Mouse (Mus musculus) liver, adult 2 months (tissue): ENCODE data around the gene Nrxn3. TPM values are rescaled to one million over a fixed set of nuclear protein-coding genes. Genes with fewer than 3 reads are reported as not detected.

Experiments
- DNase-seq: peaks from one replicate; pipeline ENCODE4 v3.0.0-alpha.2; 2011; ENCODE audit warnings: low read depth, low spot score; ENCODE audit errors: extremely low read depth
- H3K27ac ChIP-seq: fragments of 200-500 bp; replicated peaks from 2 replicates; pipeline ENCODE4 v1.5.1; 2012; ENCODE audit warnings: low read depth, mild to moderate bottlenecking, control low read depth, inconsistent platforms, low read length; ENCODE audit not compliant: insufficient read depth
- H3K27me3 ChIP-seq: fragments of 200-500 bp; 2 replicates; pipeline ENCODE4 v1.6.1; 2012; ENCODE audit warnings: mild to moderate bottlenecking, moderate library complexity, low read length, inconsistent platforms; ENCODE audit not compliant: control insufficient read depth, insufficient read depth
- H3K36me3 ChIP-seq: fragments of 200-500 bp; 2 replicates; pipeline ENCODE4 v1.6.1; 2012; ENCODE audit warnings: low read length, inconsistent platforms; ENCODE audit not compliant: control insufficient read depth, insufficient read depth
- H3K4me1 ChIP-seq: fragments of 200-500 bp; 2 replicates; pipeline ENCODE4 v1.6.1; 2011; ENCODE audit warnings: low read length; ENCODE audit not compliant: control insufficient read depth, insufficient read depth
- H3K4me3 ChIP-seq: fragments of 200-500 bp; 2 replicates; pipeline ENCODE4 v1.5.1; 2011; ENCODE audit warnings: low read depth, mild to moderate bottlenecking, control low read depth, low read length, moderate library complexity; ENCODE audit not compliant: insufficient read depth
- H3K79me2 ChIP-seq: fragments of 200-500 bp; 2 replicates; pipeline ENCODE4 v1.6.1; 2012; ENCODE audit warnings: inconsistent platforms, mild to moderate bottlenecking, low read length, moderate library complexity; ENCODE audit not compliant: control insufficient read depth, insufficient read depth
- H3K9ac ChIP-seq: fragments of 200-500 bp; 2 replicates; pipeline ENCODE4 v1.6.1; 2012; ENCODE audit warnings: low read depth, mild to moderate bottlenecking, control low read depth, inconsistent platforms, low read length
- CTCF ChIP-seq: fragments of 200-500 bp; IDR thresholded peaks from 2 replicates; pipeline ENCODE4 v1.5.1; 2011; ENCODE audit warnings: low read depth, low read length, control low read depth
- POLR2A ChIP-seq: fragments of 200-500 bp; IDR thresholded peaks from 2 replicates; pipeline ENCODE4 v1.6.1; 2011; ENCODE audit warnings: low read length, control low read depth; ENCODE audit not compliant: insufficient read depth; ENCODE audit errors: extremely low read depth
- WGBS: fragments of 180-500 bp; shearing (Covaris S2); methylation state at CpG from one replicate; pipeline ENCODE4 v1.1.7; 2018; 5-methylcytosine and 5-hydroxymethylcytosine counted together
- polyA plus RNA-seq: library from polyadenylated mRNA; depleted of rRNA; stranded (reverse); fragments of >200 nt; gene quantifications from 2 replicates; pipeline ENCODE4 v1.2.3, GENCODE M21; 2012
- total RNA-seq: library from RNA; depleted of rRNA; stranded (reverse); fragments of >200 nt; gene quantifications from 2 replicates; pipeline ENCODE4 v1.2.3, GENCODE M21; 2014

Gene Nrxn3
- total and polyA plus RNA-seq, 2 experiments = 0.18 to 0.31 TPM

- Histone ChIP-seq H3K4me3 (no peak overlapping the region), H3K27me3 (no peaks in the 10 kb centered on the region), H3K79me2 (no peaks in the 10 kb centered on the region), H3K4me1 (no peaks in the 10 kb centered on the region), H3K36me3 (no peaks in the 10 kb centered on the region), H3K9ac (no peak overlapping the region), H3K27ac (no peak overlapping the region)
- no peak for DNase-seq
- TF ChIP-seq POLR2A (no peak), CTCF (no peak)
- 32% methylated on average over 3 of the region's 3 CpGs for WGBS
These were observed 515 bp upstream of the Nrxn3 start for GRCm38 (mm10) chr12:88722031-88722690.

- Histone ChIP-seq H3K36me3 (no peaks in the 10 kb centered on the region), H3K27me3 (no peaks in the 10 kb centered on the region), H3K4me3 (no peak overlapping the region), H3K4me1 (no peaks in the 10 kb centered on the region), H3K79me2 (no peaks in the 10 kb centered on the region), H3K27ac (no peak overlapping the region), H3K9ac (no peak overlapping the region)
- no peak for DNase-seq
- TF ChIP-seq POLR2A = no peak
- TF ChIP-seq CTCF = no peak
- 95% methylated on average over 13 of the region's 13 CpGs for WGBS
These were observed 3.6 kb downstream of the Nrxn3 start for GRCm38 (mm10) chr12:88726316-88726715.

GRCm38 (mm10) chr12:88726755-88727154 is 4.1 kb downstream of the Nrxn3 start:
- no peak for DNase-seq
- H3K27me3 ChIP-seq = no peaks in the 10 kb centered on the region
- WGBS = 82% methylated on average over 6 of the region's 6 CpGs
- no peaks in the 10 kb centered on the region for H3K79me2 ChIP-seq
- TF ChIP-seq POLR2A = no peak
- TF ChIP-seq CTCF = no peak
- no peaks in the 10 kb centered on the region for H3K36me3 ChIP-seq
- H3K4me3 ChIP-seq = no peak overlapping the region
- H3K4me1 ChIP-seq = no peaks in the 10 kb centered on the region
- no peak overlapping the region for H3K27ac ChIP-seq
- no peak overlapping the region for H3K9ac ChIP-seq

GRCm38 (mm10) chr12:88730720-88731119 is 8.0 kb downstream of the Nrxn3 start:
- Histone ChIP-seq H3K4me1 (no peaks in the 10 kb centered on the region), H3K27ac (no peak overlapping the region), H3K27me3 (no peaks in the 10 kb centered on the region), H3K36me3 (no peaks in the 10 kb centered on the region), H3K9ac (no peak overlapping the region), H3K4me3 (no peak overlapping the region), H3K79me2 (no peaks in the 10 kb centered on the region)
- TF ChIP-seq POLR2A (no peak), CTCF (no peak)
- DNase-seq = no peak
- 43% methylated on average over 2 of the region's 2 CpGs for WGBS

GRCm38 (mm10) chr12:88735045-88735444 is 12.4 kb downstream of the Nrxn3 start:
- no peaks in the 10 kb centered on the region for H3K27me3 ChIP-seq
- H3K4me1 ChIP-seq = no peaks in the 10 kb centered on the region
- H3K4me3 ChIP-seq = no peak overlapping the region
- H3K27ac ChIP-seq = no peak overlapping the region
- TF ChIP-seq POLR2A = no peak
- no peak for TF ChIP-seq CTCF
- WGBS = 75% methylated on average over 1 of the region's 1 CpGs
- no peaks in the 10 kb centered on the region for H3K36me3 ChIP-seq
- no peak for DNase-seq
- H3K79me2 ChIP-seq = no peaks in the 10 kb centered on the region
- H3K9ac ChIP-seq = no peak overlapping the region

- Histone ChIP-seq H3K27ac (no peak overlapping the region), H3K36me3 (no peaks in the 10 kb centered on the region), H3K79me2 (no peaks in the 10 kb centered on the region), H3K9ac (no peak overlapping the region), H3K27me3 (no peaks in the 10 kb centered on the region), H3K4me3 (no peak overlapping the region), H3K4me1 (no peaks in the 10 kb centered on the region)
- TF ChIP-seq POLR2A = no peak
- no peak for TF ChIP-seq CTCF
- WGBS = 70% methylated on average over 4 of the region's 4 CpGs
- no peak for DNase-seq
These were observed 14.4 kb downstream of the Nrxn3 start for GRCm38 (mm10) chr12:88737081-88737480.
